Mouse (Mus musculus) erythroblast, embryonic 14.5 days (primary cell): Measurements from ENCODE around the gene Smarca4.

Source experiments
- GATA1 ChIP-seq: IDR thresholded peaks from 2 replicates; pipeline ENCODE4 v1.6.1; 2012; ENCODE audit warnings: low read length, inconsistent platforms, mixed read lengths
- TAL1 ChIP-seq: IDR thresholded peaks from 3 replicates; pipeline ENCODE4 v1.6.1; 2012; ENCODE audit warnings: low read length, inconsistent platforms, mixed read lengths

DNA sequence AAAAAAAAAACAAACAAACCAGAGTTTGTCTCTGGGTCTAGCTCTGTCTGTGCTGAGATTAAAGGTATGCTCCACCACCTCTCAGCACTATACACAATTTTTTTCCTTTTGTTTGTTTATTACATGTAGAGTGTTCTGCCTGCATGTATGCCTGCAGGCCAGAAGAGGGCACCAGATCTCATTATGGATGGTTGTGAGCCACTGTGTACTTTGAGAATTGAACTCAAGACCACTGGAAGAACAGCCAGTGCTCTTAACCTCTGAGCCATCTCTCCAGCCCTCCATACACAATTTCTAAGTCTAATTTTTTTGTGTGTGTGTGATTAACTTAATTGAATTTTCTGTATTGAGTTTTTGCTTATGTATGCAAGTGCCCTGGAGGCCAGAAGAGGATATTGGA is 10.6 kb downstream of the Smarca4 start:
- TF ChIP-seq GATA1 (no peak), TAL1 (no peak)
